Mouse (Mus musculus) heart, embryonic 15.5 days (tissue): ENCODE measurements around the gene Npas3. TPM values are rescaled to one million over a fixed set of nuclear protein-coding genes. Genes with fewer than 3 reads are reported as not detected.

Experiments
- ATAC-seq: fragments of 200-750 bp; cut with Nextera tagmentation; replicated peaks from 2 replicates; pipeline ENCODE4 v1.8.0; 2017; ENCODE audit warnings: low read depth, moderate TSS enrichment; ENCODE audit not compliant: insufficient number of reproducible peaks, insufficient read depth, low FRiP score
- H3K27ac ChIP-seq: fragments of 300-500 bp; sonication (generic); 2 replicates; pipeline ENCODE4 v1.5.1; 2015; ENCODE audit warnings: mild to moderate bottlenecking, inconsistent platforms
- H3K27me3 ChIP-seq: fragments of 300-500 bp; sonication (generic); 2 replicates; pipeline ENCODE4 v1.6.1; 2015; ENCODE audit warnings: inconsistent platforms
- H3K36me3 ChIP-seq: fragments of 300-500 bp; sonication (generic); 2 replicates; pipeline ENCODE4 v1.6.1; 2015; ENCODE audit warnings: mild to moderate bottlenecking, inconsistent platforms
- H3K4me1 ChIP-seq: fragments of 300-500 bp; sonication (generic); replicated peaks from 2 replicates; pipeline ENCODE4 v1.6.1; 2015; ENCODE audit warnings: inconsistent platforms
- H3K4me2 ChIP-seq: fragments of 300-500 bp; sonication (generic); 2 replicates; pipeline ENCODE4 v1.6.1; 2015; ENCODE audit warnings: inconsistent platforms, mild to moderate bottlenecking, moderate library complexity
- H3K4me3 ChIP-seq: fragments of 300-500 bp; sonication (generic); 2 replicates; pipeline ENCODE4 v1.5.1; 2015; ENCODE audit warnings: mild to moderate bottlenecking, inconsistent platforms
- H3K9ac ChIP-seq: fragments of 300-500 bp; sonication (generic); 2 replicates; pipeline ENCODE4 v1.6.1; 2015; ENCODE audit warnings: mild to moderate bottlenecking, inconsistent platforms
- H3K9me3 ChIP-seq: fragments of 300-500 bp; sonication (generic); replicated peaks from 2 replicates; pipeline ENCODE4 v1.6.1; 2016; ENCODE audit warnings: inconsistent platforms
- WGBS: fragments of 180-500 bp; shearing (Covaris S2); methylation state at CpG from one replicate; pipeline ENCODE4 v1.1.7; 2015; ENCODE audit warnings: mixed read lengths; 5-methylcytosine and 5-hydroxymethylcytosine counted together
- polyA plus RNA-seq: library from polyadenylated mRNA; unstranded; fragments of >200 nt; fragmentation: Nextera tagmentation; extraction: Ambion mirVana; gene quantifications from 2 replicates; pipeline ENCODE4 v1.2.1, GENCODE M21; 2015

The Npas3 gene
- polyA plus RNA-seq, 1 experiment from 2014 or later: 0.82 TPM

GRCm38 (mm10) chr12:53297946-53298840 lies 49.7 kb downstream of the Npas3 start:
- Histone ChIP-seq H3K9me3 (no peaks in the 10 kb centered on the region), H3K4me1 (peaks cover 7% of the 10 kb centered on the region; the same call in 1 of the 2 replicates), H3K4me2 (no peak overlapping the region), H3K36me3 (no peaks in the 10 kb centered on the region), H3K4me3 (no peak overlapping the region), H3K9ac (no peak overlapping the region), H3K27ac (no peak overlapping the region), H3K27me3 (peaks cover 11% of the 10 kb centered on the region)
- no peak for ATAC-seq
- 67% methylated on average over 16 of the region's 16 CpGs for WGBS

- 46% methylated on average over 2 of the region's 2 CpGs for WGBS
- no peak overlapping the region for H3K27ac ChIP-seq
- H3K4me2 ChIP-seq: no peak overlapping the region
- H3K4me3 ChIP-seq: no peak overlapping the region
- no peaks in the 10 kb centered on the region for H3K9me3 ChIP-seq
- H3K4me1 ChIP-seq: 0 out of 2 replicates have a peak, but pooled peaks cover 4% of the 10 kb centered on the region
- ATAC-seq: no peak
- peaks cover 15% of the 10 kb centered on the region for H3K27me3 ChIP-seq
- H3K36me3 ChIP-seq: no peaks in the 10 kb centered on the region
- H3K9ac ChIP-seq: no peak overlapping the region
Observed at GRCm38 (mm10) chr12:53300964-53301363, 52.5 kb downstream of the Npas3 start.

GRCm38 (mm10) chr12:53302129-53302528 lies 53.7 kb downstream of the Npas3 start:
- H3K27me3 ChIP-seq: peaks cover 15% of the 10 kb centered on the region
- no peak overlapping the region for H3K27ac ChIP-seq
- WGBS: 80% methylated on average over 3 of the region's 3 CpGs
- ATAC-seq: no peak
- 0 out of 2 replicates have a peak, but pooled peaks cover 4% of the 10 kb centered on the region for H3K4me1 ChIP-seq
- no peaks in the 10 kb centered on the region for H3K9me3 ChIP-seq
- H3K4me2 ChIP-seq: no peak overlapping the region
- H3K36me3 ChIP-seq: no peaks in the 10 kb centered on the region
- H3K4me3 ChIP-seq: no peak overlapping the region
- no peak overlapping the region for H3K9ac ChIP-seq

GRCm38 (mm10) chr12:53316715-53317114 lies 68.2 kb downstream of the Npas3 start:
- no peaks in the 10 kb centered on the region for H3K27me3 ChIP-seq
- no peak for ATAC-seq
- H3K4me2 ChIP-seq: no peak overlapping the region
- no peak overlapping the region for H3K4me3 ChIP-seq
- H3K9ac ChIP-seq: no peak overlapping the region
- H3K36me3 ChIP-seq: no peaks in the 10 kb centered on the region
- 42% methylated on average over 2 of the region's 2 CpGs for WGBS
- no peaks in the 10 kb centered on the region for H3K4me1 ChIP-seq
- H3K27ac ChIP-seq: no peak overlapping the region
- H3K9me3 ChIP-seq: no peaks in the 10 kb centered on the region

- Histone ChIP-seq H3K27ac (no peak overlapping the region), H3K9me3 (no peaks in the 10 kb centered on the region), H3K4me3 (no peak overlapping the region), H3K4me1 (no peaks in the 10 kb centered on the region), H3K27me3 (no peaks in the 10 kb centered on the region), H3K4me2 (no peak overlapping the region), H3K9ac (no peak overlapping the region), H3K36me3 (no peaks in the 10 kb centered on the region)
- no peak for ATAC-seq
- 43% methylated on average over 3 of the region's 3 CpGs for WGBS
Observed at GRCm38 (mm10) chr12:53317801-53318200, 69.3 kb downstream of the Npas3 start.

- Histone ChIP-seq H3K27ac (no peak overlapping the region), H3K9me3 (no peaks in the 10 kb centered on the region), H3K36me3 (no peaks in the 10 kb centered on the region), H3K4me1 (no peaks in the 10 kb centered on the region), H3K4me2 (no peak overlapping the region), H3K27me3 (no peaks in the 10 kb centered on the region), H3K4me3 (no peak overlapping the region), H3K9ac (no peak overlapping the region)
- no peak for ATAC-seq
- 82% methylated on average over 2 of the region's 2 CpGs for WGBS
Observed at GRCm38 (mm10) chr12:53320526-53320925, 72.0 kb downstream of the Npas3 start.

GRCm38 (mm10) chr12:53321018-53321417 lies 72.5 kb downstream of the Npas3 start:
- no peak overlapping the region for H3K9ac ChIP-seq
- no peak for ATAC-seq

GRCm38 (mm10) chr12:53321944-53322343 lies 73.5 kb downstream of the Npas3 start:
- ATAC-seq: no peak
- WGBS: 87% methylated on average over 2 of the region's 2 CpGs
- Histone ChIP-seq H3K27me3 (no peaks in the 10 kb centered on the region), H3K4me3 (no peak overlapping the region), H3K36me3 (no peaks in the 10 kb centered on the region), H3K4me2 (no peak overlapping the region), H3K9me3 (no peaks in the 10 kb centered on the region), H3K4me1 (no peaks in the 10 kb centered on the region), H3K9ac (no peak overlapping the region), H3K27ac (no peak overlapping the region)

More at GRCm38 (mm10) chr12:53321018-53321417, 72.5 kb downstream of the Npas3 start:
- Histone ChIP-seq H3K4me2 (no peak overlapping the region), H3K4me1 (no peaks in the 10 kb centered on the region), H3K27me3 (no peaks in the 10 kb centered on the region), H3K27ac (no peak overlapping the region), H3K4me3 (no peak overlapping the region), H3K9me3 (no peaks in the 10 kb centered on the region), H3K36me3 (no peaks in the 10 kb centered on the region)
- WGBS: 73% methylated on average over 12 of the region's 12 CpGs

- WGBS: 34% methylated on average over 3 of the region's 3 CpGs
- Histone ChIP-seq H3K27me3 (0 out of 2 replicates have a peak, but pooled peaks cover 3% of the 10 kb centered on the region), H3K4me2 (no peak overlapping the region), H3K27ac (no peak overlapping the region), H3K9me3 (no peaks in the 10 kb centered on the region), H3K36me3 (no peaks in the 10 kb centered on the region), H3K4me1 (peaks cover 10% of the 10 kb centered on the region), H3K4me3 (no peak overlapping the region), H3K9ac (no peak overlapping the region)
- no peak for ATAC-seq
Observed at GRCm38 (mm10) chr12:53327653-53328188, 79.2 kb downstream of the Npas3 start.

GRCm38 (mm10) chr12:53328257-53328736 lies 79.8 kb downstream of the Npas3 start:
- Histone ChIP-seq H3K4me3 (no peak overlapping the region), H3K9ac (no peak overlapping the region), H3K4me2 (peak overlapping the region; percentile 36; the same call in 1 of the 2 replicates), H3K9me3 (no peaks in the 10 kb centered on the region), H3K4me1 (peaks cover 10% of the 10 kb centered on the region), H3K27ac (no peak overlapping the region), H3K36me3 (no peaks in the 10 kb centered on the region), H3K27me3 (0 out of 2 replicates have a peak, but pooled peaks cover 3% of the 10 kb centered on the region)
- 29% methylated on average over 5 of the region's 5 CpGs for WGBS
- ATAC-seq: peak; percentile 27; the same call in 1 of the 2 replicates

GRCm38 (mm10) chr12:53330141-53330540 lies 81.7 kb downstream of the Npas3 start:
- Histone ChIP-seq H3K27me3 (0 out of 2 replicates have a peak, but pooled peaks cover 3% of the 10 kb centered on the region), H3K4me1 (peaks cover 10% of the 10 kb centered on the region), H3K36me3 (no peaks in the 10 kb centered on the region), H3K4me2 (no peak overlapping the region), H3K4me3 (no peak overlapping the region), H3K9me3 (no peaks in the 10 kb centered on the region), H3K27ac (no peak overlapping the region), H3K9ac (no peak overlapping the region)
- ATAC-seq: no peak
- 84% methylated on average over 6 of the region's 6 CpGs for WGBS
